Comparison of ENCODE assay signal across 21 mouse cellular contexts in the genomic region with DNA sequence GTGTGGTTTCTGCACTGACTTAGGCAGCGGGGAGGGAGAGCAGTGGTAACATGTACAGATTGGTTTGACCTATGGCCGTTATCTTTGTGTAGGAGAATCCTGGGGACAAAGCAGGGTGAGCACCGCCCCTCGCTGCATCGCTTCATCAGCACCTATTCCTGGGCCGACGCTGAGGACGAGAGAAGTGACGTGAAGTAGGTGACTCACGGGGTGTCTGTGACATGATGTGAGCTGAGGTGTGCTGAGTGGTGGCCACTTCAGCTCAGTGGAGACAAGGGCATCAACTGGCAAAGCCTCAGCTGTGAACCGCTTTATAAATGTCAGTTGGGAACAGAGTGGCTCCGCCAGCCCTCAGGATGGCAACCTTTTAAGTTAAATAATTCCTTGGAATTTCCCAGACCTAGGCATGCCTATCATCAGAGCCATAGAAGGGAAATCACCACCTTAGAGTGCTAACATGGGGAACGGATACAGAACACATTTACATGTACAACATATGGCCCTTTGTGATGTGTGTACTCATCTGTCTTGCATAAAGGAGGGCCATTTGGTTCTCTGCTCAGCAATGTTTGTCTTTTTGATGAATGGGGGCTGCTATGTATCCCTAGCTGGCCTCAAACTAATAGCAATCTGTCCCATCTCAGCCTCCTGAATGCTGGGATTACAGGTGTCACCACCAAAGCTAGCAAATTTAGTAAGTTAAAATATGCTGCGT. TPM values are rescaled to one million over a fixed set of nuclear protein-coding genes. Genes with fewer than 3 reads are reported as not detected.
A peak's percentile ranks its signal among the peaks of the same experiment; 100 is the strongest.
DNase-seq lines count a peak whose midpoint lies in the region; ATAC-seq and TF ChIP-seq lines count a peak whose summit lies in the region.
"Had no signal": no experiment of that assay in that cellular context is flagged by ENCODE, and none has a peak within 500 bp of the region (broad histone marks: within the 10 kb centered on the region; RNA-seq: fewer than 3 reads in every experiment).

No protein-coding gene starts in this region.

- peaks cover 61% of the 10 kb centered on the region for H3K4me1 ChIP-seq in heart, embryonic 10.5 days
- H3K4me1 ChIP-seq in lung, postnatal 0 days (ENCODE audit: insufficient read depth, low read depth, low read length), result peaks cover 8% of the 10 kb centered on the region
- H3K4me1 ChIP-seq in forebrain, embryonic 15.5 days, result peaks cover 16% of the 10 kb centered on the region

- H3K36me3 ChIP-seq in heart, embryonic 10.5 days, result no peaks in the 10 kb centered on the region
- H3K36me3 ChIP-seq in lung, postnatal 0 days (ENCODE audit: insufficient read depth, low read length), result no peaks in the 10 kb centered on the region
- no peaks in the 10 kb centered on the region for H3K36me3 ChIP-seq in forebrain, embryonic 15.5 days
- H3K36me3 ChIP-seq: hindbrain, embryonic 12.5 days; limb, embryonic 12.5 days; midbrain, embryonic 15.5 days; neural tube, embryonic 12.5 days had no signal

- intact Hi-C loops in heart, postnatal 25 days (cut with DNase I), result loop anchor here (5.0 kb wide), 1 partner anchor 45 kb away; no protein-coding TSS in a partner anchor

- peak; percentile 87 for DNase-seq in heart, embryonic 10.5 days (ENCODE audit: low spot score)
- no peak for DNase-seq in heart, postnatal 25 days (ENCODE audit: low spot score)
- DNase-seq in lung, postnatal 0 days (ENCODE audit: low spot score), result no peak
- DNase-seq in lung, adult 18-20 months, result no peak
- peak; percentile 49 for DNase-seq in heart, postnatal 4 days
- no peak for DNase-seq in adrenal gland, adult 8-10 months
- DNase-seq: adrenal gland, adult 2 months; B cell, adult 2 months; cerebellum, adult 8-10 months; liver, postnatal 0 days; lung, postnatal 14 days; thymus, postnatal 14 days had no signal

- 0 out of 2 replicates have a peak, but pooled peaks have one; percentile 23 for ATAC-seq in lung, postnatal 0 days
- 0 out of 2 replicates have a peak, but pooled peaks have one; percentile 46 for ATAC-seq in forebrain, embryonic 15.5 days (replicated peaks)
- ATAC-seq: intestine, postnatal 0 days; liver, postnatal 0 days; midbrain, embryonic 15.5 days had no signal

- no peak overlapping the region for H3K4me2 ChIP-seq in lung, postnatal 0 days (replicated peaks; ENCODE audit: low read depth, low read length)
- H3K4me2 ChIP-seq in forebrain, embryonic 15.5 days (replicated peaks), result no peak overlapping the region
- H3K4me2 ChIP-seq: hindbrain, embryonic 12.5 days; limb, embryonic 12.5 days; liver, embryonic 11.5 days; midbrain, embryonic 15.5 days; neural tube, embryonic 12.5 days had no signal

- no peak for TF ChIP-seq EP300 in lung, postnatal 0 days (IDR thresholded peaks at IDR 0.05)

- peak overlapping the region; percentile 22 for H3K4me3 ChIP-seq in heart, embryonic 10.5 days
- no peak overlapping the region for H3K4me3 ChIP-seq in lung, postnatal 0 days (ENCODE audit: low read depth, low read length)
- H3K4me3 ChIP-seq in forebrain, embryonic 15.5 days, result no peak overlapping the region
- H3K4me3 ChIP-seq: hindbrain, embryonic 12.5 days; layer of hippocampus, adult 2 months; limb, embryonic 12.5 days; midbrain, embryonic 15.5 days; neural tube, embryonic 12.5 days had no signal

- WGBS in heart, embryonic 10.5 days, result 46% methylated on average over 14 of the region's 14 CpGs
- WGBS in lung, postnatal 0 days, result 55% methylated on average over 14 of the region's 14 CpGs
- WGBS in forebrain, embryonic 15.5 days, result 72% methylated on average over 14 of the region's 14 CpGs

- no peaks in the 10 kb centered on the region for H3K9me3 ChIP-seq in heart, embryonic 10.5 days
- H3K9me3 ChIP-seq in lung, postnatal 0 days (ENCODE audit: low read length), result no peaks in the 10 kb centered on the region
- H3K9me3 ChIP-seq in forebrain, embryonic 15.5 days, result no peaks in the 10 kb centered on the region
- H3K9me3 ChIP-seq: hindbrain, embryonic 12.5 days; limb, embryonic 12.5 days; midbrain, embryonic 15.5 days; neural tube, embryonic 12.5 days had no signal

- TF ChIP-seq CTCF in lung, postnatal 0 days (IDR thresholded peaks at IDR 0.05), result no peak

- peak overlapping the region; percentile 56 for H3K27ac ChIP-seq in heart, embryonic 10.5 days
- no peak overlapping the region for H3K27ac ChIP-seq in lung, postnatal 0 days (ENCODE audit: low read length)
- H3K27ac ChIP-seq in forebrain, embryonic 15.5 days (replicated peaks), result no peak overlapping the region
- H3K27ac ChIP-seq: hindbrain, embryonic 12.5 days; layer of hippocampus, adult 2 months; limb, embryonic 12.5 days; midbrain, embryonic 15.5 days; neural tube, embryonic 12.5 days had no signal

- peaks cover 28% of the 10 kb centered on the region for H3K27me3 ChIP-seq in heart, embryonic 10.5 days (ENCODE audit: insufficient read depth, poor library complexity, severe bottlenecking)
- no peaks in the 10 kb centered on the region for H3K27me3 ChIP-seq in lung, postnatal 0 days (replicated peaks; ENCODE audit: insufficient read depth, low read length)
- H3K27me3 ChIP-seq in forebrain, embryonic 15.5 days, result 0 out of 2 replicates have a peak, but pooled peaks cover 7% of the 10 kb centered on the region
- H3K27me3 ChIP-seq: CH12.LX; limb, embryonic 12.5 days; midbrain, embryonic 15.5 days had no signal

- H3K9ac ChIP-seq in lung, postnatal 0 days (replicated peaks; ENCODE audit: low read depth), result no peak overlapping the region
- no peak overlapping the region for H3K9ac ChIP-seq in forebrain, embryonic 15.5 days (replicated peaks)
- H3K9ac ChIP-seq: hindbrain, embryonic 12.5 days; limb, embryonic 12.5 days; liver, postnatal 0 days; midbrain, embryonic 15.5 days; neural tube, embryonic 12.5 days had no signal

RNA-seq across cellular contexts. Expression of gene Casc1, which starts 38.8 kb away (rescaled TPM):
- polyA plus RNA-seq in heart, embryonic 10.5 days (2016; fragmentation: Nextera tagmentation; extraction: Ambion mirVana), result 0.38 and 0.45 TPM in 2 replicates
- 1 to 10 TPM in 1 of 2 experiments, under 1 TPM in 1; 0.91 to 1.0 TPM for total RNA-seq in heart, postnatal 25 days (2021)
- polyA plus RNA-seq in lung, postnatal 0 days (2015; fragmentation: Nextera tagmentation; extraction: Ambion mirVana), result 2.3 and 2.6 TPM in 2 replicates
- polyA plus RNA-seq in forebrain, embryonic 15.5 days (2015; fragmentation: Nextera tagmentation; extraction: Ambion mirVana), result 0.65 and 0.98 TPM in 2 replicates
- 1 to 10 TPM in 1 of 2 experiments, under 1 TPM in 1; 0.74 to 1.0 TPM for total RNA-seq in heart, postnatal 4 days (2021)
- total RNA-seq in adrenal gland, adult 8-10 months (2022), result 1 to 10 TPM in 1 of 4 experiments, under 1 TPM in 3; 0.32 to 1.0 (median 0.55) TPM

RNA-seq across cellular contexts. Expression of gene Etfrf1, which starts 38.9 kb away (rescaled TPM):
- polyA plus RNA-seq in heart, embryonic 10.5 days (2016; fragmentation: Nextera tagmentation; extraction: Ambion mirVana), result 53.3 and 57.3 TPM in 2 replicates
- total RNA-seq in heart, postnatal 25 days (2021), result 100 to 1,000 TPM; 100 to 112 TPM
- polyA plus RNA-seq in lung, postnatal 0 days (2015; fragmentation: Nextera tagmentation; extraction: Ambion mirVana), result 26.3 and 30.1 TPM in 2 replicates
- polyA plus RNA-seq in forebrain, embryonic 15.5 days (2015; fragmentation: Nextera tagmentation; extraction: Ambion mirVana), result 27.1 and 27.7 TPM in 2 replicates
- total RNA-seq in heart, postnatal 4 days (2021), result 10 to 100 TPM; 58.8 to 60.8 TPM
- total RNA-seq in adrenal gland, adult 8-10 months (2022), result 100 to 1,000 TPM in 2 of 4 experiments, 10 to 100 TPM in 2; 60.3 to 150 (median 110) TPM

RNA-seq across cellular contexts. Expression of gene Lrmp, which starts 56.6 kb away (rescaled TPM):
- 2.3 and 4.8 TPM in 2 replicates for polyA plus RNA-seq in heart, embryonic 10.5 days (2016; fragmentation: Nextera tagmentation; extraction: Ambion mirVana)
- total RNA-seq in heart, postnatal 25 days (2021), result 1 to 10 TPM; 2.0 to 2.7 TPM
- 2.8 and 3.9 TPM in 2 replicates for polyA plus RNA-seq in lung, postnatal 0 days (2015; fragmentation: Nextera tagmentation; extraction: Ambion mirVana)
- polyA plus RNA-seq in forebrain, embryonic 15.5 days (2015; fragmentation: Nextera tagmentation; extraction: Ambion mirVana), result 0.69 and 0.84 TPM in 2 replicates
- 1 to 10 TPM; 1.2 to 2.0 TPM for total RNA-seq in heart, postnatal 4 days (2021)
- 1 to 10 TPM; 1.9 to 4.8 (median 4.3) TPM for total RNA-seq in adrenal gland, adult 8-10 months (2022)

Comparison
In these comparisons a context has a peak if more than half of its experiments do, and no peak if none do; other contexts are left out.
1. DNase-seq: peak in heart, embryonic 10.5 days (single experiment) and heart, postnatal 4 days (single experiment); none in heart, postnatal 25 days (single experiment), lung, postnatal 0 days (single experiment), lung, adult 18-20 months (0 of 2) and adrenal gland, adult 8-10 months (single experiment).